Mouse (Mus musculus) splenic B cell, adult 2 months (primary cell): ENCODE measurements around the gene Kcnj14.

ENCODE experiments used
- DNase-seq: peaks from one replicate; pipeline ENCODE4 v3.0.0-alpha.2; 2011; ENCODE audit warnings: low read depth, low spot score
- H3K27me3 ChIP-seq: 2 replicates; pipeline ENCODE4 v1.6.1; 2012; ENCODE audit warnings: mild to moderate bottlenecking, low read length, moderate library complexity, mixed read lengths; ENCODE audit not compliant: control insufficient read depth, poor library complexity, insufficient read depth, severe bottlenecking
- H3K36me3 ChIP-seq: 2 replicates; pipeline ENCODE4 v1.6.1; 2012; ENCODE audit warnings: mild to moderate bottlenecking, low read length, moderate library complexity, mixed read lengths; ENCODE audit not compliant: control insufficient read depth, poor library complexity, insufficient read depth, severe bottlenecking

Kcnj14 gene

GRCm38 (mm10) chr7:45813787-45814779 lies 10.5 kb downstream of the Kcnj14 start, which contains the start of gene Cyth2:
TSS of gene Cyth2 (minus strand) at chr7:45814581.
- H3K36me3 ChIP-seq, result peaks cover 5% of the 10 kb centered on the region
- H3K27me3 ChIP-seq, result no peaks in the 10 kb centered on the region
- peak; percentile 100 for DNase-seq

GRCm38 (mm10) chr7:45812921-45813320 lies 11.7 kb downstream of the Kcnj14 start:
- DNase-seq, result no peak
- H3K36me3 ChIP-seq, result peaks cover 13% of the 10 kb centered on the region
- no peaks in the 10 kb centered on the region for H3K27me3 ChIP-seq

GRCm38 (mm10) chr7:45809276-45810075 lies 15.1 kb downstream of the Kcnj14 start:
- no peak for DNase-seq
- peaks cover 16% of the 10 kb centered on the region for H3K36me3 ChIP-seq
- H3K27me3 ChIP-seq, result no peaks in the 10 kb centered on the region

GRCm38 (mm10) chr7:45808471-45808870 lies 16.1 kb downstream of the Kcnj14 start:
- Histone ChIP-seq H3K27me3 (no peaks in the 10 kb centered on the region), H3K36me3 (peaks cover 16% of the 10 kb centered on the region)
- DNase-seq, result no peak

- Histone ChIP-seq H3K27me3 (no peaks in the 10 kb centered on the region), H3K36me3 (peaks cover 16% of the 10 kb centered on the region)
- no peak for DNase-seq
These were observed 18.6 kb downstream of the Kcnj14 start for GRCm38 (mm10) chr7:45805941-45806340.

- no peak for DNase-seq
- Histone ChIP-seq H3K27me3 (no peaks in the 10 kb centered on the region), H3K36me3 (0 out of 2 replicates have a peak, but pooled peaks cover under 1% of the 10 kb centered on the region)
These were observed 22.0 kb downstream of the Kcnj14 start for GRCm38 (mm10) chr7:45802551-45802950.

GRCm38 (mm10) chr7:45801348-45801747 lies 23.2 kb downstream of the Kcnj14 start:
- DNase-seq, result peak; percentile 95

GRCm38 (mm10) chr7:45800546-45801204 lies 23.9 kb downstream of the Kcnj14 start:
- DNase-seq, result peak; percentile 80
- no peaks in the 10 kb centered on the region for H3K36me3 ChIP-seq
- H3K27me3 ChIP-seq, result no peaks in the 10 kb centered on the region

More at GRCm38 (mm10) chr7:45801348-45801747, 23.2 kb downstream of the Kcnj14 start:
- no peaks in the 10 kb centered on the region for H3K36me3 ChIP-seq
- no peaks in the 10 kb centered on the region for H3K27me3 ChIP-seq

GRCm38 (mm10) chr7:45800001-45800400 lies 24.6 kb downstream of the Kcnj14 start:
- DNase-seq, result no peak
- Histone ChIP-seq H3K27me3 (no peaks in the 10 kb centered on the region), H3K36me3 (no peaks in the 10 kb centered on the region)

- Histone ChIP-seq H3K36me3 (no peaks in the 10 kb centered on the region), H3K27me3 (no peaks in the 10 kb centered on the region)
- DNase-seq, result no peak
These were observed 25.7 kb downstream of the Kcnj14 start for GRCm38 (mm10) chr7:45798931-45799330.

- peak; percentile 55 for DNase-seq
- Histone ChIP-seq H3K36me3 (no peaks in the 10 kb centered on the region), H3K27me3 (no peaks in the 10 kb centered on the region)
These were observed 26.1 kb downstream of the Kcnj14 start for GRCm38 (mm10) chr7:45798511-45798836.

GRCm38 (mm10) chr7:45797661-45798510 lies 26.7 kb downstream of the Kcnj14 start:
- H3K27me3 ChIP-seq, result no peaks in the 10 kb centered on the region
- DNase-seq, result no peak

GRCm38 (mm10) chr7:45796950-45797349 lies 27.6 kb downstream of the Kcnj14 start:
- no peaks in the 10 kb centered on the region for H3K27me3 ChIP-seq
- no peak for DNase-seq
- H3K36me3 ChIP-seq, result no peaks in the 10 kb centered on the region

More at GRCm38 (mm10) chr7:45797661-45798510, 26.7 kb downstream of the Kcnj14 start:
- no peaks in the 10 kb centered on the region for H3K36me3 ChIP-seq

GRCm38 (mm10) chr7:45794971-45795370 lies 29.6 kb downstream of the Kcnj14 start:
- DNase-seq, result no peak
- Histone ChIP-seq H3K27me3 (no peaks in the 10 kb centered on the region), H3K36me3 (no peaks in the 10 kb centered on the region)
